Mouse (Mus musculus): ENCODE data around the gene Gm28043. TPM values are rescaled to one million over a fixed set of nuclear protein-coding genes. Genes with fewer than 3 reads are reported as not detected.

Gene Gm28043
- polyA plus RNA-seq, 1 experiment: 0.28 TPM

- WGBS: 81% methylated on average over 4 of the region's 4 CpGs
- Histone ChIP-seq H3K4me1 (ENCODE audit: control insufficient read depth, insufficient read depth, insufficient read length, low read length) (no peaks in the 10 kb centered on the region), H3K27ac (ENCODE audit: insufficient read depth, low read depth, low read length) (no peak overlapping the region), H3K27me3 (ENCODE audit: control insufficient read depth, insufficient read depth, low read length) (no peaks in the 10 kb centered on the region), H3K4me3 (ENCODE audit: low read depth, low read length) (no peak overlapping the region), H3K36me3 (ENCODE audit: control insufficient read depth, insufficient read depth, low read length) (peaks cover 71% of the 10 kb centered on the region)
- TF ChIP-seq POLR2A (IDR thresholded peaks at IDR 0.05; ENCODE audit: low read depth, low read length) (no peak), CTCF (IDR thresholded peaks at IDR 0.05; ENCODE audit: extremely low read depth, insufficient read length, insufficient replicate concordance, low read depth, low read length) (no peak)
These were observed 22.7 kb downstream of the Gm28043 start for GRCm38 (mm10) chr17:29637377-29637776.

- WGBS: 53% methylated on average over 8 of the region's 8 CpGs
- Histone ChIP-seq H3K27me3 (ENCODE audit: control insufficient read depth, insufficient read depth, low read length) (no peaks in the 10 kb centered on the region), H3K4me3 (ENCODE audit: low read depth, low read length) (no peak overlapping the region), H3K27ac (ENCODE audit: insufficient read depth, low read depth, low read length) (no peak overlapping the region), H3K36me3 (ENCODE audit: control insufficient read depth, insufficient read depth, low read length) (peaks cover 67% of the 10 kb centered on the region), H3K4me1 (ENCODE audit: control insufficient read depth, insufficient read depth, insufficient read length, low read length) (no peaks in the 10 kb centered on the region)
- TF ChIP-seq CTCF (IDR thresholded peaks at IDR 0.05; ENCODE audit: extremely low read depth, insufficient read length, insufficient replicate concordance, low read depth, low read length): no peak
- no peak for TF ChIP-seq POLR2A (IDR thresholded peaks at IDR 0.05; ENCODE audit: low read depth, low read length)
These were observed 23.2 kb downstream of the Gm28043 start for GRCm38 (mm10) chr17:29637895-29638294.

- Histone ChIP-seq H3K27ac (ENCODE audit: insufficient read depth, low read depth, low read length) (no peak overlapping the region), H3K4me3 (ENCODE audit: low read depth, low read length) (no peak overlapping the region), H3K4me1 (ENCODE audit: control insufficient read depth, insufficient read depth, insufficient read length, low read length) (no peaks in the 10 kb centered on the region), H3K36me3 (ENCODE audit: control insufficient read depth, insufficient read depth, low read length) (peaks cover 46% of the 10 kb centered on the region), H3K27me3 (ENCODE audit: control insufficient read depth, insufficient read depth, low read length) (no peaks in the 10 kb centered on the region)
- WGBS: 94% methylated on average over 11 of the region's 11 CpGs
- TF ChIP-seq CTCF (IDR thresholded peaks at IDR 0.05; ENCODE audit: extremely low read depth, insufficient read length, insufficient replicate concordance, low read depth, low read length) (no peak), POLR2A (IDR thresholded peaks at IDR 0.05; ENCODE audit: low read depth, low read length) (no peak)
These were observed 26.3 kb downstream of the Gm28043 start for GRCm38 (mm10) chr17:29640971-29641370.

GRCm38 (mm10) chr17:29642219-29642618, 27.5 kb downstream of the Gm28043 start:
- H3K27me3 ChIP-seq (ENCODE audit: control insufficient read depth, insufficient read depth, low read length): no peaks in the 10 kb centered on the region
- H3K4me3 ChIP-seq (ENCODE audit: low read depth, low read length): no peak overlapping the region
- peaks cover 34% of the 10 kb centered on the region for H3K36me3 ChIP-seq (ENCODE audit: control insufficient read depth, insufficient read depth, low read length)
- 80% methylated on average over 3 of the region's 3 CpGs for WGBS
- H3K4me1 ChIP-seq (ENCODE audit: control insufficient read depth, insufficient read depth, insufficient read length, low read length): no peaks in the 10 kb centered on the region
- TF ChIP-seq CTCF (IDR thresholded peaks at IDR 0.05; ENCODE audit: extremely low read depth, insufficient read length, insufficient replicate concordance, low read depth, low read length) (no peak), POLR2A (IDR thresholded peaks at IDR 0.05; ENCODE audit: low read depth, low read length) (no peak)
- no peak overlapping the region for H3K27ac ChIP-seq (ENCODE audit: insufficient read depth, low read depth, low read length)

GRCm38 (mm10) chr17:29658249-29658648, 43.6 kb downstream of the Gm28043 start:
- Histone ChIP-seq H3K4me1 (ENCODE audit: control insufficient read depth, insufficient read depth, insufficient read length, low read length) (no peaks in the 10 kb centered on the region), H3K27me3 (ENCODE audit: control insufficient read depth, insufficient read depth, low read length) (no peaks in the 10 kb centered on the region), H3K4me3 (ENCODE audit: low read depth, low read length) (no peak overlapping the region), H3K36me3 (ENCODE audit: control insufficient read depth, insufficient read depth, low read length) (0 out of 2 replicates have a peak, but pooled peaks cover 2% of the 10 kb centered on the region), H3K27ac (ENCODE audit: insufficient read depth, low read depth, low read length) (no peak overlapping the region)
- TF ChIP-seq CTCF (IDR thresholded peaks at IDR 0.05; ENCODE audit: extremely low read depth, insufficient read length, insufficient replicate concordance, low read depth, low read length) (no peak), POLR2A (IDR thresholded peaks at IDR 0.05; ENCODE audit: low read depth, low read length) (no peak)
- WGBS: 82% methylated on average over 2 of the region's 2 CpGs

GRCm38 (mm10) chr17:29660076-29660761, 45.5 kb downstream of the Gm28043 start, which contains the start of gene Cmtr1:
TSS of gene Cmtr1 (plus strand) at chr17:29660595.
- Histone ChIP-seq H3K4me3 (ENCODE audit: low read depth, low read length) (peak within 1 kb of the TSS; percentile 95), H3K4me1 (ENCODE audit: control insufficient read depth, insufficient read depth, insufficient read length, low read length) (no peaks in the 10 kb centered on the region), H3K36me3 (ENCODE audit: control insufficient read depth, insufficient read depth, low read length) (peaks cover 10% of the 10 kb centered on the region), H3K27ac (ENCODE audit: insufficient read depth, low read depth, low read length) (peak within 1 kb of the TSS; percentile 87), H3K27me3 (ENCODE audit: control insufficient read depth, insufficient read depth, low read length) (no peaks in the 10 kb centered on the region)
- WGBS: under 1% methylated on average over 40 of the region's 41 CpGs
- TF ChIP-seq CTCF (IDR thresholded peaks at IDR 0.05; ENCODE audit: extremely low read depth, insufficient read length, insufficient replicate concordance, low read depth, low read length): no peak
- TF ChIP-seq POLR2A (IDR thresholded peaks at IDR 0.05; ENCODE audit: low read depth, low read length): peak; percentile 82

GRCm38 (mm10) chr17:29660762-29661391, 46.2 kb downstream of the Gm28043 start:
- WGBS: under 1% methylated on average over 41 of the region's 41 CpGs
- TF ChIP-seq POLR2A (IDR thresholded peaks at IDR 0.05; ENCODE audit: low read depth, low read length) (no peak), CTCF (IDR thresholded peaks at IDR 0.05; ENCODE audit: extremely low read depth, insufficient read length, insufficient replicate concordance, low read depth, low read length) (no peak)

More at GRCm38 (mm10) chr17:29660762-29661391, 46.2 kb downstream of the Gm28043 start:
- peaks cover 10% of the 10 kb centered on the region for H3K36me3 ChIP-seq (ENCODE audit: control insufficient read depth, insufficient read depth, low read length)
- H3K27me3 ChIP-seq (ENCODE audit: control insufficient read depth, insufficient read depth, low read length): no peaks in the 10 kb centered on the region
- no peaks in the 10 kb centered on the region for H3K4me1 ChIP-seq (ENCODE audit: control insufficient read depth, insufficient read depth, insufficient read length, low read length)
- H3K27ac ChIP-seq (ENCODE audit: insufficient read depth, low read depth, low read length): peak overlapping the region; percentile 87
- peak overlapping the region; percentile 95 for H3K4me3 ChIP-seq (ENCODE audit: low read depth, low read length)

All from small intestine, adult 2 months (tissue).